Mouse (Mus musculus) kidney, adult 10 weeks (tissue): ENCODE data around the gene Bcat2. TPM values are rescaled to one million over a fixed set of nuclear protein-coding genes. Genes with fewer than 3 reads are reported as not detected.

ENCODE experiments used
- polyA plus RNA-seq: library from polyadenylated mRNA; stranded (reverse); fragments of 350-450 nt; fragmentation: Illumina TruSeq; extraction: RNeasy Lipid Tissue Mini Kit (QIAGEN cat#74804); gene quantifications from one replicate; pipeline ENCODE4 v1.2.3, GENCODE M21; 2014; ENCODE audit warnings: low read depth, low replicate concordance

Gene Bcat2
- 3.6 TPM for polyA plus RNA-seq

DNA sequence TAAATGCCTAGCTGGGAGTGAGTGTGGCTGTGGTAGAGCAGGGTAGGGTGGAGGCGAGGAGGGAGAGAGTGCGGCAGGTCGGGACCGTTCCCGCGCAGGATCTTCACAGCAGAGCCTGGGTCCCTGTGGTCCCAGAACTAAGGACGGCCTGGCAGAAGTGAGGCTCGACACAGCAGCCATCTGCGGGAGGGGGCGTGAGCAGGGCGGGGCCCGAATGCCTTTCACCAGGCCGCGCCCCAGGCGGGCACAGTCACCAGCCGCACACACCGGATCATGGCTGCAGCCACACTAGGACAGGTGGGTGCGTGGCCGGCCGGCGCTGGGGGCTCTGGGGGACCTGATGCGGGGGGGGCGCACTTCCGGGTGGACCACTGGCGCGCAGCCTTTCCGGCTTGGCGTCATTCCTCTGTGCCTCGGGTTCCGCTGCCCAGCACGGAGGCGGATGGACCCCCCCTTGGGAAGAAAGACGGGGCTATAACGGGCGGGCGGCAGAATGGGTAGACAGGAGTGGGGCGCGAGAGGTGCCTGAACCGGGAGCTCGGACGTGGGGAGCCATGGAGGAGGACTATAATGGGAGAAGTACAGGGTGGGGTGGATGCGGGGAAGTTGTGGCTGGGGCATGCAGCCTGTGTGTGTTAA lies at the start of gene Bcat2:
Gene Bcat2 (plus strand): TSS at position 51 of the 639 bp plus-strand sequence.

DNA sequence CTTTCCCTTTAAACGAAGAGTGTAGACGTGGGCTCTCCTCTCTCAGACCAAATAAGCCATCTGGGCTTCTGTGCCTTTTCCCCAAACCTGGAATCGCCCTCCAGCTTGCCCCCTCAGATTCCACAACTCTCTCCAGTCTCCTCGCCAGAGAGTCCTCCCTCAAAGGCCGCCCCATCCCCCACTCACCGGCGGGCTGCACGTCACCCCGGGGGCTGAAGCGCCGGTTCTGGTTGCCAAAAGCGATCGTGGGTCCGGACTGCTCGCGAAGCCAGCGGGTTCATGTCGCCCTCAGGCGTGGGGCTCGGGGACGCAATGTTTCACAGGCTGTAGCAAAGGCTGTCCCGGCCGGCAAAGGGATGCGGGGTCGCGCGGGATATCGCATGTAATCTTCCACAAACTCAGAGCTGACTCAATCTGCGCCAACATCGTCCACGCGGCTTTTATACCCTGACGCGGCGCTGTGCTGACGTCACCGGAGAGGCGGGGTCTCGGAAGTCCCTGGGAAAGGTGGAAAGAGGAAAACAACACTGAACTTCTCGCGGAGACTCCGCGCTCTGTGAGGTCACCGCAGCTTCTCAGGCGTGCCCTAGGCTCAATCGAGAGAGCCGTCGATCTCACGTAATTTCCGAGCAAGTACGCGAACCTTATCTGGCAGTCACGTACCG lies 44.0 kb upstream of the Bcat2 start, which contains the start of the genes Ppp1r15a and Plekha4:
Gene Ppp1r15a (minus strand): TSS at position 460 of the 665 bp plus-strand sequence.
Gene Plekha4 (plus strand): TSS at position 522 of the 665 bp plus-strand sequence.

GRCm38 (mm10) chr7:45554744-45555143 lies 15.2 kb upstream of the Bcat2 start, which contains the start of gene Hsd17b14:
TSS of gene Hsd17b14 (plus strand) at chr7:45554893.

DNA sequence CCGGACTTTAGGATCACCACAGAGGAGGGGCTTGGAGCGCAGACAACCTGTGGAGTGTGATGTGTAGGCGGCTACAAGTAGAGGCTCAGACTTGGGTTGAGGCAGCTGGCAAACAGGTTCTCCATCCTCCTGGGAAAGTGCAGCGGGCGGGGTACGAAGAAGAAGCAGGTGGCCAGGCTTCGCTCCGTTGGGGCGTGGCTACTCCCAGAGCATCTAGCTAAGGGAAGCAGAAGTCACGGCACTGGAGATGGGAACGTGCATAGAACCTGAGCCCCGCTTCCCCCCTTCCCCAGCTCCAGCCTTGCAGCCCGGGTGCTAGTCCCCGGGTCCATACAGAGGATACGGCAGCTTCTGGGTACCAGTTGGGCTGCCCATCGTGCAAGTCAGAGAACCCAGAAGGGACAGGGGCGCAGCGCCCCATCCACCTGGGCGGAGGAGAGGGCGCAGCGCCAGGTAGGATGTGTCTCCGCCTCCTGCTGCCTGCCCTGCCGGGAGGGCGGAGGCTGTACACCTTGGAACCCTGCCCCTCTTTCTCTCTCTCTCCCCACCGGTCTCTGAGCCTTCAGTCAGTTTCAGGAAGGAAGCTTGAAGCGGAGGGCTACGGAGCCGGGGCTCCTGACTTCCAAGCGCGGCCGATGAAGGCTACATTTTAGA lies 47.2 kb downstream of the Bcat2 start, which contains the start of gene Fut1:
Gene Fut1 (plus strand): TSS at position 248 of the 654 bp plus-strand sequence.

GRCm38 (mm10) chr7:45621443-45621842 lies 51.5 kb downstream of the Bcat2 start, which contains the start of gene Izumo1:
TSS of gene Izumo1 (plus strand) at chr7:45621811.

GRCm38 (mm10) chr7:45627261-45627660 lies 57.3 kb downstream of the Bcat2 start, which contains the start of gene Rasip1:
TSS of gene Rasip1 (plus strand) at chr7:45627488.

Other genes with a start within 250 kb of the Bcat2 start
- gene Trpm4, start 236.4 kb upstream of the Bcat2 start, polyA plus RNA-seq, result 0.24 TPM
- gene Hrc, start 234.9 kb upstream of the Bcat2 start, polyA plus RNA-seq, result not detected
- not detected for gene Ppfia3, start 203.1 kb upstream of the Bcat2 start, polyA plus RNA-seq
- gene Lin7b, start 199.6 kb upstream of the Bcat2 start, polyA plus RNA-seq, result not detected
- 40.0 TPM for gene Snrnp70, start 174.4 kb upstream of the Bcat2 start, polyA plus RNA-seq
- not detected for gene Kcna7, start 164.5 kb upstream of the Bcat2 start, polyA plus RNA-seq
- 0.53 TPM for gene Ntf5, start 156.5 kb upstream of the Bcat2 start, polyA plus RNA-seq
- gene Lhb, start 149.3 kb upstream of the Bcat2 start, polyA plus RNA-seq, result not detected
- 5.7 TPM for gene Gys1, start 135.3 kb upstream of the Bcat2 start, polyA plus RNA-seq
- gene Ruvbl2, start 132.1 kb upstream of the Bcat2 start, polyA plus RNA-seq, result 0.36 TPM
- gene Ftl1, start 110.3 kb upstream of the Bcat2 start, polyA plus RNA-seq, result 9.1 TPM
- gene Bax, start 103.3 kb upstream of the Bcat2 start, polyA plus RNA-seq, result 0.65 TPM
- gene Tulp2, start 88.3 kb upstream of the Bcat2 start, polyA plus RNA-seq, result not detected
- not detected for gene Gm45808, start 83.3 kb upstream of the Bcat2 start, polyA plus RNA-seq
- gene Dhdh, start 81.3 kb upstream of the Bcat2 start, polyA plus RNA-seq, result 13.6 TPM
- gene Nucb1, start 59.7 kb upstream of the Bcat2 start, polyA plus RNA-seq, result 44.8 TPM
- gene Ppp1r15a, start 43.9 kb upstream of the Bcat2 start, polyA plus RNA-seq, result 0.97 TPM
- gene Plekha4, start 43.8 kb upstream of the Bcat2 start, polyA plus RNA-seq, result not detected
- gene Hsd17b14, start 15.3 kb upstream of the Bcat2 start, polyA plus RNA-seq, result 5.9 TPM
- not detected for gene Fgf21, start 45.3 kb downstream of the Bcat2 start, polyA plus RNA-seq
- 0.16 TPM for gene Fut1, start 47.1 kb downstream of the Bcat2 start, polyA plus RNA-seq
- gene Izumo1, start 51.7 kb downstream of the Bcat2 start, polyA plus RNA-seq, result not detected
- gene Rasip1, start 57.3 kb downstream of the Bcat2 start, polyA plus RNA-seq, result not detected
- gene Mamstr, start 69.8 kb downstream of the Bcat2 start, polyA plus RNA-seq, result not detected
- gene Fut2, start 96.2 kb downstream of the Bcat2 start, polyA plus RNA-seq, result not detected
- gene Ntn5, start 113.9 kb downstream of the Bcat2 start, polyA plus RNA-seq, result not detected
- gene Sec1, start 124.2 kb downstream of the Bcat2 start, polyA plus RNA-seq, result not detected
- not detected for gene Car11, start 129.7 kb downstream of the Bcat2 start, polyA plus RNA-seq
- 1.5 TPM for gene Dbp, start 134.9 kb downstream of the Bcat2 start, polyA plus RNA-seq
- 0.65 TPM for gene Rpl18, start 145.3 kb downstream of the Bcat2 start, polyA plus RNA-seq
- gene Sphk2, start 147.8 kb downstream of the Bcat2 start, polyA plus RNA-seq, result 0.32 TPM
- not detected for gene Fam83e, start 151.1 kb downstream of the Bcat2 start, polyA plus RNA-seq
- gene Spaca4, start 155.7 kb downstream of the Bcat2 start, polyA plus RNA-seq, result not detected
- not detected for gene Lmtk3, start 213.6 kb downstream of the Bcat2 start, polyA plus RNA-seq
- not detected for gene Sult2b1, start 214.5 kb downstream of the Bcat2 start, polyA plus RNA-seq
- 10.8 TPM for gene Cyth2, start 244.4 kb downstream of the Bcat2 start, polyA plus RNA-seq